Mouse (Mus musculus) CH12.LX (cell line): ENCODE results near the gene Msi1.

Experiments
- CTCF ChIP-seq, 2 experiments: IDR thresholded peaks in 1 of 2; conservative IDR thresholded peaks in 1 of 2; 2 replicates each; pipeline ENCODE4 v1.5.1; 2011 to 2012; ENCODE audit warnings: low read depth in 2 of 2, low read length in 2 of 2, improper control_type of control experiment in 1 of 2, inconsistent platforms in 1 of 2, mild to moderate bottlenecking in 1 of 2, moderate library complexity in 1 of 2
- ETS1 ChIP-seq: conservative IDR thresholded peaks from 2 replicates; pipeline ENCODE4 v1.6.1; 2012; ENCODE audit warnings: low read depth, mild to moderate bottlenecking, inconsistent platforms, low read length, improper control_type of control experiment, moderate library complexity
- GABPA ChIP-seq: IDR thresholded peaks from 2 replicates; pipeline ENCODE4 v1.6.1; 2012; ENCODE audit warnings: low read depth, low read length, improper control_type of control experiment, inconsistent platforms; ENCODE audit not compliant: insufficient replicate concordance
- JUN ChIP-seq: IDR thresholded peaks from 2 replicates; pipeline ENCODE4 v1.6.1; 2011; ENCODE audit warnings: low read depth, mild to moderate bottlenecking, low read length, improper control_type of control experiment, moderate library complexity; ENCODE audit not compliant: insufficient read depth
- JUND ChIP-seq: conservative IDR thresholded peaks from 2 replicates; pipeline ENCODE4 v1.6.1; 2011; ENCODE audit warnings: low read depth, low read length, improper control_type of control experiment
- MAX ChIP-seq: IDR thresholded peaks from 2 replicates; pipeline ENCODE4 v1.6.1; 2011; ENCODE audit warnings: low read length, improper control_type of control experiment
- NELFE ChIP-seq: IDR thresholded peaks from 2 replicates; pipeline ENCODE4 v1.6.1; 2011; ENCODE audit warnings: low read depth, low read length, improper control_type of control experiment
- RCOR1 ChIP-seq: conservative IDR thresholded peaks from 2 replicates; pipeline ENCODE4 v1.6.1; 2012; ENCODE audit warnings: low read depth, mild to moderate bottlenecking, inconsistent platforms, low read length, improper control_type of control experiment
- TBP ChIP-seq: conservative IDR thresholded peaks from 2 replicates; pipeline ENCODE4 v1.6.1; 2011; ENCODE audit warnings: low read depth, low read length, improper control_type of control experiment

- no peak for TF ChIP-seq CTCF (conservative IDR thresholded peaks at IDR 0.05 in 1 of 2, IDR thresholded peaks at IDR 0.05 in 1 of 2; ENCODE audit: low read depth in 2 of 2, low read length in 2 of 2)
- TF ChIP-seq JUND: no peak
- no peak for TF ChIP-seq RCOR1
- TF ChIP-seq MAX: no peak
- TF ChIP-seq JUN: no peak
- TF ChIP-seq NELFE: no peak
- no peak for TF ChIP-seq ETS1
- no peak for TF ChIP-seq TBP
- TF ChIP-seq GABPA: no peak
Observed at GRCm38 (mm10) chr5:115404241-115404794, 25.1 kb upstream of the Msi1 start.
